Mouse (Mus musculus) stomach, postnatal 0 days (tissue): ENCODE results near the gene Mast4.

ENCODE experiments used
- CTCF ChIP-seq: IDR thresholded peaks from 2 replicates; pipeline ENCODE4 v1.5.1; 2016; ENCODE audit warnings: antibody characterized with exemption, low read depth, mild to moderate bottlenecking, moderate library complexity
- EP300 ChIP-seq: optimal IDR thresholded peaks from 2 replicates; pipeline ENCODE3; 2016; ENCODE audit warnings: antibody characterized with exemption

- TF ChIP-seq CTCF: no peak
- TF ChIP-seq EP300: no peak
These were observed 596.5 kb downstream of the Mast4 start for GRCm38 (mm10) chr13:102737811-102738210.
